Mouse (Mus musculus) heart, embryonic 14.5 days (tissue): Measurements from ENCODE around the gene Msx2. TPM values are rescaled to one million over a fixed set of nuclear protein-coding genes. Genes with fewer than 3 reads are reported as not detected.

ENCODE experiments used
- ATAC-seq: fragments of 200-750 bp; cut with Nextera tagmentation; 2 replicates; pipeline ENCODE4 v1.8.0; 2017; ENCODE audit warnings: low read depth, moderate TSS enrichment; ENCODE audit not compliant: insufficient number of reproducible peaks, insufficient read depth, low FRiP score
- H3K27ac ChIP-seq, 2 experiments: fragments of 200-500 bp in 1 of 2; fragments of 300-500 bp in 1 of 2; sonication (generic) in 1 of 2; replicated peaks in 1 of 2; 2 replicates each; pipeline ENCODE4 v1.5.1; 2012 to 2014; ENCODE audit warnings: low read depth in 2 of 2, low read length in 2 of 2, control low read depth in 1 of 2, mild to moderate bottlenecking in 1 of 2, mixed read lengths in 1 of 2; ENCODE audit not compliant: control insufficient read depth in 1 of 2, insufficient read depth in 1 of 2
- H3K27me3 ChIP-seq: fragments of 300-500 bp; sonication (generic); 2 replicates; pipeline ENCODE4 v1.6.1; 2014; ENCODE audit warnings: mild to moderate bottlenecking, low read length, control low read depth; ENCODE audit not compliant: control insufficient read depth, insufficient read depth
- H3K36me3 ChIP-seq: fragments of 300-500 bp; sonication (generic); 2 replicates; pipeline ENCODE4 v1.6.1; 2014; ENCODE audit warnings: mild to moderate bottlenecking, control low read depth, low read length, mixed read lengths; ENCODE audit not compliant: control insufficient read depth, insufficient read depth
- H3K4me1 ChIP-seq, 2 experiments: fragments of 200-500 bp in 1 of 2; fragments of 300-500 bp in 1 of 2; sonication (generic) in 1 of 2; 2 replicates each; pipeline ENCODE4 v1.6.1; 2012 to 2014; ENCODE audit warnings: low read length in 2 of 2, control low read depth in 1 of 2, mixed read lengths in 1 of 2; ENCODE audit not compliant: control insufficient read depth in 2 of 2, insufficient read depth in 2 of 2
- H3K4me2 ChIP-seq: fragments of 300-500 bp; sonication (generic); 2 replicates; pipeline ENCODE4 v1.6.1; 2014; ENCODE audit warnings: mild to moderate bottlenecking, low read length
- H3K4me3 ChIP-seq, 2 experiments: fragments of 200-500 bp in 1 of 2; fragments of 300-500 bp in 1 of 2; sonication (generic) in 1 of 2; 2 replicates each; pipeline ENCODE4 v1.5.1; 2012 to 2014; ENCODE audit warnings: low read length in 2 of 2, mild to moderate bottlenecking in 2 of 2, control low read depth in 1 of 2, low read depth in 1 of 2, moderate library complexity in 1 of 2; ENCODE audit not compliant: control insufficient read depth in 1 of 2, insufficient read depth in 1 of 2
- H3K9ac ChIP-seq: fragments of 300-500 bp; sonication (generic); 2 replicates; pipeline ENCODE4 v1.6.1; 2014; ENCODE audit warnings: mild to moderate bottlenecking, low read length
- H3K9me3 ChIP-seq: fragments of 300-500 bp; sonication (generic); 2 replicates; pipeline ENCODE4 v1.6.1; 2016; ENCODE audit warnings: low read length, control low read depth; ENCODE audit not compliant: control insufficient read depth
- WGBS: fragments of 180-500 bp; shearing (Covaris S2); extraction: QIAGEN DNeasy Blood & Tissue Kit; methylation state at CpG from one replicate; pipeline ENCODE4 v1.1.7; 2014; 5-methylcytosine and 5-hydroxymethylcytosine counted together
- polyA plus RNA-seq: library from polyadenylated mRNA; unstranded; fragments of >200 nt; fragmentation: Nextera tagmentation; extraction: Ambion mirVana; gene quantifications from 2 replicates; pipeline ENCODE4 v1.2.1, GENCODE M21; 2014

Msx2 gene
- 2.8 and 3.0 TPM in 2 replicates for polyA plus RNA-seq

GRCm38 (mm10) chr13:53472614-53473124 lies at the start of gene Msx2:
Gene Msx2, minus strand, starts transcription at chr13:53473074.
- Histone ChIP-seq H3K27me3 (peaks cover 86% of the 10 kb centered on the region), H3K4me3 (peak within 1 kb of the TSS; percentile 49 to 57), H3K9ac (peak within 1 kb of the TSS; percentile 72), H3K4me1 (peaks cover 5 to 7% of the 10 kb centered on the region in 2 experiments; a peak in 2 of 4 replicates), H3K9me3 (no peaks in the 10 kb centered on the region), H3K4me2 (peak within 1 kb of the TSS; percentile 73), H3K27ac (peak within 1 kb of the TSS in 1 of 2 experiments; percentile 39; a peak in 2 of 4 replicates), H3K36me3 (no peaks in the 10 kb centered on the region)
- under 1% methylated on average over 38 of the region's 38 CpGs for WGBS
- peak; percentile 84 for ATAC-seq

GRCm38 (mm10) chr13:53521468-53521867 lies 48.6 kb upstream of the Msx2 start:
- Histone ChIP-seq H3K9ac (no peak overlapping the region), H3K4me1 (peaks cover 18 to 25% of the 10 kb centered on the region in 2 experiments), H3K9me3 (peaks cover 1% of the 10 kb centered on the region), H3K4me3 (no peak overlapping the region), H3K27ac (peak overlapping the region; percentile 14 to 46; a peak in 1 of 4 replicates), H3K36me3 (no peaks in the 10 kb centered on the region), H3K4me2 (no peak overlapping the region), H3K27me3 (no peaks in the 10 kb centered on the region)
- no peak for ATAC-seq
- 35% methylated on average over 3 of the region's 3 CpGs for WGBS

GRCm38 (mm10) chr13:53520343-53520937 lies 47.6 kb upstream of the Msx2 start:
- Histone ChIP-seq H3K4me1 (peaks cover 17 to 24% of the 10 kb centered on the region in 2 experiments), H3K4me3 (no peak overlapping the region), H3K9ac (no peak overlapping the region), H3K9me3 (peaks cover 7% of the 10 kb centered on the region), H3K4me2 (no peak overlapping the region), H3K36me3 (no peaks in the 10 kb centered on the region), H3K27ac (no peak overlapping the region), H3K27me3 (no peaks in the 10 kb centered on the region)
- WGBS: 60% methylated on average over 12 of the region's 12 CpGs
- no peak for ATAC-seq

- Histone ChIP-seq H3K36me3 (no peaks in the 10 kb centered on the region), H3K4me2 (no peak overlapping the region), H3K27me3 (no peaks in the 10 kb centered on the region), H3K9me3 (peaks cover 7% of the 10 kb centered on the region), H3K9ac (no peak overlapping the region), H3K27ac (no peak overlapping the region), H3K4me3 (no peak overlapping the region), H3K4me1 (peaks cover 13 to 19% of the 10 kb centered on the region in 2 experiments)
- 69% methylated on average over 8 of the region's 8 CpGs for WGBS
- ATAC-seq: no peak
Observed at GRCm38 (mm10) chr13:53519727-53520126, 46.9 kb upstream of the Msx2 start.

- H3K4me3 ChIP-seq: no peak overlapping the region
- H3K27ac ChIP-seq: no peak overlapping the region
- peaks cover 7% of the 10 kb centered on the region for H3K9me3 ChIP-seq
- H3K9ac ChIP-seq: no peak overlapping the region
- no peak overlapping the region for H3K4me2 ChIP-seq
- 64% methylated on average over 4 of the region's 4 CpGs for WGBS
- no peaks in the 10 kb centered on the region for H3K36me3 ChIP-seq
- no peak for ATAC-seq
- no peaks in the 10 kb centered on the region for H3K27me3 ChIP-seq
- H3K4me1 ChIP-seq: peaks cover 8 to 14% of the 10 kb centered on the region in 2 experiments
Observed at GRCm38 (mm10) chr13:53518306-53518705, 45.4 kb upstream of the Msx2 start.

- H3K9me3 ChIP-seq: peaks cover 7% of the 10 kb centered on the region
- H3K9ac ChIP-seq: no peak overlapping the region
- no peak overlapping the region for H3K4me3 ChIP-seq
- no peak for ATAC-seq
- no peaks in the 10 kb centered on the region for H3K27me3 ChIP-seq
- no peak overlapping the region for H3K27ac ChIP-seq
- no peaks in the 10 kb centered on the region for H3K36me3 ChIP-seq
- no peaks in the 10 kb centered on the region for H3K4me1 ChIP-seq
- no peak overlapping the region for H3K4me2 ChIP-seq
Observed at GRCm38 (mm10) chr13:53514574-53514973, 41.7 kb upstream of the Msx2 start.

- 68% methylated on average over 2 of the region's 2 CpGs for WGBS
Observed at GRCm38 (mm10) chr13:53511366-53511765, 38.5 kb upstream of the Msx2 start.

More at GRCm38 (mm10) chr13:53511366-53511765, 38.5 kb upstream of the Msx2 start:
- Histone ChIP-seq H3K4me3 (no peak overlapping the region), H3K4me2 (no peak overlapping the region), H3K9me3 (peaks cover 4% of the 10 kb centered on the region), H3K27ac (no peak overlapping the region), H3K36me3 (no peaks in the 10 kb centered on the region), H3K27me3 (no peaks in the 10 kb centered on the region), H3K4me1 (no peaks in the 10 kb centered on the region), H3K9ac (no peak overlapping the region)
- ATAC-seq: no peak
